Mouse (Mus musculus) testis, adult 2 months (tissue): ENCODE data around the gene Cipc.

Source experiments
- CTCF ChIP-seq: fragments of 200-500 bp; IDR thresholded peaks from 2 replicates; pipeline ENCODE4 v1.5.1; 2012; ENCODE audit warnings: low read depth, mild to moderate bottlenecking, inconsistent platforms, low read length, moderate library complexity; ENCODE audit not compliant: control insufficient read depth, insufficient read depth, insufficient replicate concordance
- POLR2A ChIP-seq: fragments of 200-500 bp; IDR thresholded peaks from 2 replicates; pipeline ENCODE4 v1.6.1; 2012; ENCODE audit warnings: low read depth, mild to moderate bottlenecking, inconsistent platforms, low read length, moderate library complexity; ENCODE audit not compliant: control insufficient read depth

DNA sequence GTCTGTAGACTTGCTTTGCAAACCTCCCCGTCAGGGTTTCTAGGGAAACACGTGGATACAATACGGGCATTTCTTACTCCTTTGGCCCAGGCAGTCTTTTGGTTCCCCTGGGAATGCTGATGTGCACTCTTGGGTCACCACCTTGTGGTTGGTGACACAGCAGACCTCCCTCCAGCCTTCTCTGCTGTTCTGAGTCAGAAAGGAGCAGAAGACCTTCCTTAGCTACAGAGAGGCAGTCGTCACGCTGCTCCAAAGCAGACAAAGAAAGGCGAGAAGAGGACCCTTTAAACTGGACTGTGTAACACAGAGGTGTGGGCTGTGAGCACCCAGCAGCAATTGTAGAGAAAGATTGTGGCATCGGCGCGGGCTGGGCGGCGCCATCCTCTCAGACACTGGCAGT is 5.7 kb upstream of the Cipc start:
- TF ChIP-seq CTCF (no peak), POLR2A (no peak)
